Mouse (Mus musculus): ENCODE results near the gene Klhl18. TPM values are rescaled to one million over a fixed set of nuclear protein-coding genes. Genes with fewer than 3 reads are reported as not detected.
A peak's percentile ranks its signal among the peaks of the same experiment; 100 is the strongest.

Gene Klhl18
- 10 to 100 TPM; 11.1 to 15.0 TPM for total RNA-seq (2021)

GRCm38 (mm10) chr9:110476124-110477091 is at the start of gene Klhl18, which contains the start of gene Kif9:
Klhl18 (minus strand) TSS chr9:110476694.
Kif9 (plus strand) TSS chr9:110476958.
- peak; percentile 94 for DNase-seq (ENCODE audit: low spot score)
- intact Hi-C loops (cut with DNase I) = loop anchor here (2.0 to 5.0 kb wide), 2 partner anchors 56 to 64 kb away; partner anchors contain the start of gene Setd2

- no peak for DNase-seq (ENCODE audit: low spot score)
- intact Hi-C loops (cut with DNase I) = no loop called here
These were observed 49.2 kb upstream of the Klhl18 start for GRCm38 (mm10) chr9:110525737-110526136.

- intact Hi-C loops (cut with DNase I) = no loop called here
- DNase-seq (ENCODE audit: low spot score) = no peak
These were observed 14.4 kb upstream of the Klhl18 start for GRCm38 (mm10) chr9:110490913-110491312.

- intact Hi-C loops (cut with DNase I) = no loop called here
- DNase-seq (ENCODE audit: low spot score) = no peak
These were observed 12.3 kb upstream of the Klhl18 start for GRCm38 (mm10) chr9:110488841-110489240.

- intact Hi-C loops (cut with DNase I) = loop anchor here (5.0 kb wide), 1 partner anchor 66 kb away; no protein-coding TSS in a partner anchor
- no peak for DNase-seq (ENCODE audit: low spot score)
These were observed 2.1 kb upstream of the Klhl18 start for GRCm38 (mm10) chr9:110478639-110479038.

- intact Hi-C loops (cut with DNase I) = loop anchor here (2.0 to 5.0 kb wide), 2 partner anchors 55 to 66 kb away; partner anchors contain the start of gene Setd2
- no peak for DNase-seq (ENCODE audit: low spot score)
These were observed 1.5 kb upstream of the Klhl18 start for GRCm38 (mm10) chr9:110477951-110478350.

- no peak for DNase-seq (ENCODE audit: low spot score)
- intact Hi-C loops (cut with DNase I) = no loop called here
These were observed 10.3 kb downstream of the Klhl18 start for GRCm38 (mm10) chr9:110466179-110466578.

GRCm38 (mm10) chr9:110465336-110465735 is 11.2 kb downstream of the Klhl18 start:
- intact Hi-C loops (cut with DNase I) = no loop called here
- no peak for DNase-seq (ENCODE audit: low spot score)

- no peak for DNase-seq (ENCODE audit: low spot score)
- intact Hi-C loops (cut with DNase I) = no loop called here
These were observed 12.4 kb downstream of the Klhl18 start for GRCm38 (mm10) chr9:110463983-110464591.

GRCm38 (mm10) chr9:110462321-110462720 is 14.2 kb downstream of the Klhl18 start:
- DNase-seq (ENCODE audit: low spot score) = no peak
- intact Hi-C loops (cut with DNase I) = no loop called here

GRCm38 (mm10) chr9:110460884-110461815 is 15.3 kb downstream of the Klhl18 start:
- DNase-seq (ENCODE audit: low spot score) = no peak
- intact Hi-C loops (cut with DNase I) = no loop called here

GRCm38 (mm10) chr9:110459145-110459727 is 17.3 kb downstream of the Klhl18 start:
- DNase-seq (ENCODE audit: low spot score) = no peak
- intact Hi-C loops (cut with DNase I) = no loop called here

- intact Hi-C loops (cut with DNase I) = no loop called here
- no peak for DNase-seq (ENCODE audit: low spot score)
These were observed 18.6 kb downstream of the Klhl18 start for GRCm38 (mm10) chr9:110457926-110458325.

- intact Hi-C loops (cut with DNase I) = no loop called here
- no peak for DNase-seq (ENCODE audit: low spot score)
These were observed 24.0 kb downstream of the Klhl18 start for GRCm38 (mm10) chr9:110452523-110452922.

- intact Hi-C loops (cut with DNase I) = loop anchor here (1.0 to 10.0 kb wide), 4 partner anchors 82 to 336 kb away; no protein-coding TSS in a partner anchor
- DNase-seq (ENCODE audit: low spot score) = peak; percentile 24
These were observed 27.5 kb downstream of the Klhl18 start for GRCm38 (mm10) chr9:110448857-110449617.

GRCm38 (mm10) chr9:110448356-110448755 is 28.1 kb downstream of the Klhl18 start:
- intact Hi-C loops (cut with DNase I) = loop anchor here (5.0 to 10.0 kb wide), 2 partner anchors 179 to 336 kb away; no protein-coding TSS in a partner anchor

GRCm38 (mm10) chr9:110440559-110440958 is 35.9 kb downstream of the Klhl18 start:
- intact Hi-C loops (cut with DNase I) = loop anchor here (10.0 kb wide), 1 partner anchor 344 kb away; no protein-coding TSS in a partner anchor

More at GRCm38 (mm10) chr9:110448356-110448755, 28.1 kb downstream of the Klhl18 start:
- DNase-seq (ENCODE audit: low spot score) = no peak

GRCm38 (mm10) chr9:110440049-110440448 is 36.4 kb downstream of the Klhl18 start:
- no peak for DNase-seq (ENCODE audit: low spot score)
- intact Hi-C loops (cut with DNase I) = loop anchor here (10.0 kb wide), 1 partner anchor 345 kb away; no protein-coding TSS in a partner anchor

More at GRCm38 (mm10) chr9:110440559-110440958, 35.9 kb downstream of the Klhl18 start:
- DNase-seq (ENCODE audit: low spot score) = no peak

Measured in heart, postnatal 25 days (tissue).